Comparison of ENCODE assay signal across 19 mouse cellular contexts in the genomic region with DNA sequence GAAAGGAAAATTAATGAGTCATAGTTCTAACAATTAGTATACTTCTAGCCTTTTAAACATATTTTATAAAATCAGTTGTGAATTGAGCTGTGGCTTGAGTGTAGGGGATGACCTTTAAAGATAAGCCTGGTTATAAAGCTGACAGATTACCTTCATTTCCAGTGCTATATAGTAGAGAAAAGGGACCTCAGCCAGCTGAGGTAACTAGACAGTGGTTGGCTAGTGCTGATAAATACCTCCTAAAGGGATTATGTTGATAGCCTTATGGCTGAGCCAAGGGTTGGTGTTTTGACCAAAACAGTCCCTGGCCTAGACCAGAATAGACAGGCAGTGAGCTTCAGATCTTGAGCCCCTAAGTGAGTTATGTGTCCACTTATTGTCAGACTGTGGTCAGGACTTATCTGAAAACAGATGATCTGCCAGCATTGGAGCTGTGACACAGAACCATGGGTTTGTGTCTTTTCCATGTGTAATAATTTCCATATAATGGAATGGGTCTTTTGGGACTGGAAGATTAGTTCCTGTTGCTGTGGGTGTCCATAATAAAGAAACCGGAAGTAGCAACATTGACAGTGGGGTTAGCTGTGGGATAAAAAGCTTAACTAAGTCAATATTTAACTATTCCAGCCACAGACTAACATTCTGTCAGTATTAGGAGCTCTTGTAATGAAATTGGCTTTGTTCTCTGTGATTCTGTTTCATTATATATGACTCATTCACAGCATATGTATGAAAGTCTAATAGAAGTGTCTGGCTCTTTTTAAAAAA. TPM values are rescaled to one million over a fixed set of nuclear protein-coding genes. Genes with fewer than 3 reads are reported as not detected.
DNase-seq lines count a peak whose midpoint lies in the region; ATAC-seq and TF ChIP-seq lines count a peak whose summit lies in the region.
"Had no signal": no experiment of that assay in that cellular context is flagged by ENCODE, and none has a peak within 500 bp of the region (broad histone marks: within the 10 kb centered on the region; RNA-seq: fewer than 3 reads in every experiment).

No protein-coding gene starts in this region.

- TF ChIP-seq EP300 in liver, postnatal 0 days (IDR thresholded peaks at IDR 0.05; ENCODE audit: low read depth): no peak

- whole genome bisulfite sequencing in liver, postnatal 0 days (ENCODE audit: insufficient replicate concordance): 37% methylated on average over 1 of the region's 1 CpGs
- 89% methylated on average over 1 of the region's 1 CpGs for WGBS in limb, embryonic 10.5 days

- no peaks in the 10 kb centered on the region; the same call in none of the 2 replicates for H3K36me3 ChIP-seq in liver, postnatal 0 days (replicated peaks; ENCODE audit: insufficient read depth, low read length)
- H3K36me3 ChIP-seq in limb, embryonic 10.5 days: peaks cover 4% of the 10 kb centered on the region
- H3K36me3 ChIP-seq: neural tube, embryonic 15.5 days; stomach, embryonic 15.5 days had no signal

- no peak for TF ChIP-seq POLR2A in bone marrow macrophage, adult 2 months (IDR thresholded peaks at IDR 0.05; ENCODE audit: borderline replicate concordance, low read depth, low read length)

- peaks cover 40% of the 10 kb centered on the region for H3K4me1 ChIP-seq in bone marrow macrophage, adult 2 months (ENCODE audit: control insufficient read depth, insufficient read depth, low read length)
- H3K4me1 ChIP-seq in liver, postnatal 0 days (ENCODE audit: insufficient read depth): peaks cover 12% of the 10 kb centered on the region; the same call in 1 of the 2 replicates
- H3K4me1 ChIP-seq in limb, embryonic 10.5 days: no peaks in the 10 kb centered on the region
- H3K4me1 ChIP-seq: midbrain, embryonic 10.5 days had no signal

- no peak overlapping the region for H3K4me3 ChIP-seq in gastrocnemius, adult 2 months
- H3K4me3 ChIP-seq in bone marrow macrophage, adult 2 months (ENCODE audit: insufficient read depth, low read length): no peak overlapping the region
- no peak overlapping the region for H3K4me3 ChIP-seq in liver, postnatal 0 days (ENCODE audit: low read depth, low read length)
- H3K4me3 ChIP-seq in limb, embryonic 10.5 days: no peak overlapping the region
- H3K4me3 ChIP-seq: embryonic facial prominence, embryonic 13.5 days; liver, embryonic 15.5 days; midbrain, embryonic 10.5 days; neural tube, embryonic 15.5 days; stomach, embryonic 15.5 days had no signal

- peak overlapping the region; percentile 48; the same call in 1 of the 2 replicates for H3K27ac ChIP-seq in gastrocnemius, adult 2 months
- H3K27ac ChIP-seq in bone marrow macrophage, adult 2 months (ENCODE audit: insufficient read depth, low read depth, low read length): peak overlapping the region; percentile 53
- peak overlapping the region; percentile 48; the same call in 1 of the 2 replicates for H3K27ac ChIP-seq in liver, postnatal 0 days (ENCODE audit: low read depth)
- no peak overlapping the region for H3K27ac ChIP-seq in limb, embryonic 10.5 days
- H3K27ac ChIP-seq: embryonic facial prominence, embryonic 13.5 days; hindbrain, embryonic 14.5 days; liver, embryonic 15.5 days; midbrain, embryonic 10.5 days; neural tube, embryonic 15.5 days; stomach, embryonic 15.5 days had no signal

- no peak overlapping the region for H3K9ac ChIP-seq in liver, postnatal 0 days (replicated peaks)
- H3K9ac ChIP-seq: embryonic facial prominence, embryonic 13.5 days; hindbrain, embryonic 14.5 days; liver, embryonic 15.5 days; neural tube, embryonic 15.5 days; stomach, embryonic 15.5 days had no signal

- intact Hi-C loops in gastrocnemius, adult 2 months (cut with DNase I): no loop called here
- intact Hi-C loops in gastrocnemius, postnatal 36 days (cut with DNase I): no loop called here

- no peak overlapping the region for H3K4me2 ChIP-seq in liver, postnatal 0 days (ENCODE audit: low read depth, low read length)
- H3K4me2 ChIP-seq: embryonic facial prominence, embryonic 13.5 days; hindbrain, embryonic 14.5 days; liver, embryonic 15.5 days; neural tube, embryonic 15.5 days; stomach, embryonic 15.5 days had no signal

- no peak for ATAC-seq in liver, postnatal 0 days
- ATAC-seq: forebrain, embryonic 14.5 days had no signal

- H3K27me3 ChIP-seq in liver, postnatal 0 days (ENCODE audit: insufficient read depth, low read length): no peaks in the 10 kb centered on the region
- no peaks in the 10 kb centered on the region for H3K27me3 ChIP-seq in limb, embryonic 10.5 days (ENCODE audit: low read depth, poor library complexity, severe bottlenecking)
- H3K27me3 ChIP-seq: embryonic facial prominence, embryonic 13.5 days; liver, embryonic 15.5 days; neural tube, embryonic 15.5 days; stomach, embryonic 15.5 days had no signal

- no peak for DNase-seq in gastrocnemius, adult 2 months
- DNase-seq in gastrocnemius, postnatal 36 days: no peak
- DNase-seq in 3T3-L1 (ENCODE audit: low read depth, low spot score): peak; percentile 49
- no peak for DNase-seq in liver, postnatal 0 days
- DNase-seq in urinary bladder, adult 2 months (ENCODE audit: low spot score): no peak
- DNase-seq in cerebellum, adult 11-12 months: no peak
- no peak for DNase-seq in limb, embryonic 10.5 days (ENCODE audit: low spot score)
- DNase-seq: cerebellum, postnatal 36 days; kidney, adult 18-20 months; lung, postnatal 14 days; thymus, postnatal 25 days had no signal

- no peak for TF ChIP-seq CTCF in gastrocnemius, adult 2 months (IDR thresholded peaks at IDR 0.05)
- TF ChIP-seq CTCF in bone marrow macrophage, adult 2 months (IDR thresholded peaks at IDR 0.05; ENCODE audit: low read depth, low read length): no peak
- no peak for TF ChIP-seq CTCF in liver, postnatal 0 days (IDR thresholded peaks at IDR 0.05; ENCODE audit: low read depth)

- no peaks in the 10 kb centered on the region for H3K9me3 ChIP-seq in liver, postnatal 0 days (ENCODE audit: low read length)
- H3K9me3 ChIP-seq in limb, embryonic 10.5 days (replicated peaks): no peaks in the 10 kb centered on the region
- H3K9me3 ChIP-seq: embryonic facial prominence, embryonic 13.5 days; liver, embryonic 15.5 days; midbrain, embryonic 10.5 days; neural tube, embryonic 15.5 days; stomach, embryonic 15.5 days had no signal

RNA-seq across cellular contexts. Expression of a gene that starts 29.5 kb away (rescaled TPM):
- total RNA-seq in gastrocnemius, adult 2 months (2021): 10 to 100 TPM; 37.2 to 37.8 TPM
- total RNA-seq in gastrocnemius, postnatal 36 days (2021): 10 to 100 TPM; 27.0 to 31.3 TPM
- 49.2 and 51.8 TPM in 2 replicates for polyA plus RNA-seq in bone marrow macrophage, adult 2 months (2012; ENCODE audit: insufficient read depth, insufficient read length, missing spikeins)
- 18.3 and 18.5 TPM in 2 replicates for polyA plus RNA-seq in liver, postnatal 0 days (2015; fragmentation: Nextera tagmentation; extraction: Ambion mirVana)
- 12.3 and 15.8 TPM in 2 replicates for polyA plus RNA-seq in urinary bladder, adult 2 months (2012; rRNA removed)
- 28.1 and 33.1 TPM in 2 replicates for polyA plus RNA-seq in limb, embryonic 10.5 days (2016; fragmentation: Nextera tagmentation; extraction: Ambion mirVana)
